Comparison of ENCODE assay signal across 8 mouse cellular contexts in genomic region chr17:45599446-45600242, GRCm38 (mm10). TPM values are rescaled to one million over a fixed set of nuclear protein-coding genes. Genes with fewer than 3 reads are reported as not detected.
DNase-seq lines count a peak whose midpoint lies in the region; ATAC-seq and TF ChIP-seq lines count a peak whose summit lies in the region.

Gene Slc29a1 (minus strand): TSS chr17:45599606.

- no peak for DNase-seq in thymus, postnatal 0 days (ENCODE audit: low spot score)
- DNase-seq in thymus, postnatal 25 days: no peak
- peak; percentile 79 for DNase-seq in embryo, embryonic 11 days
- peak; percentile 68 to 78 for DNase-seq in heart, adult 18-20 months
- DNase-seq in limb, embryonic 14.5 days (ENCODE audit: low spot score): no peak
- DNase-seq in ovary, postnatal 14 days (ENCODE audit: low spot score): no peak

- peak within 1 kb of the TSS; percentile 14; the same call in 1 of the 2 replicates for H3K9ac ChIP-seq in intestine, postnatal 0 days (ENCODE audit: low read depth, low read length)
- peak within 1 kb of the TSS; percentile 12; the same call in 1 of the 2 replicates for H3K9ac ChIP-seq in limb, embryonic 14.5 days (ENCODE audit: low read depth, low read length, severe bottlenecking)
- H3K9ac ChIP-seq in midbrain, embryonic 12.5 days (replicated peaks): peak within 1 kb of the TSS; percentile 53

- H3K27ac ChIP-seq in intestine, postnatal 0 days (ENCODE audit: low read depth, low read length): no peak within 1 kb of the TSS; the same call in 1 of the 2 replicates
- H3K27ac ChIP-seq in limb, embryonic 14.5 days (replicated peaks; ENCODE audit: low read depth, low read length): no peak within 1 kb of the TSS
- no peak within 1 kb of the TSS for H3K27ac ChIP-seq in midbrain, embryonic 12.5 days (replicated peaks)

- no peaks in the 10 kb centered on the region; the same call in 1 of the 2 replicates for H3K4me1 ChIP-seq in intestine, postnatal 0 days (replicated peaks; ENCODE audit: control insufficient read depth, insufficient read depth, low read length)
- H3K4me1 ChIP-seq in limb, embryonic 14.5 days (ENCODE audit: control insufficient read depth, insufficient read depth, low read length): peaks cover 22% of the 10 kb centered on the region
- peaks cover 47% of the 10 kb centered on the region for H3K4me1 ChIP-seq in midbrain, embryonic 12.5 days

- H3K27me3 ChIP-seq in intestine, postnatal 0 days (replicated peaks; ENCODE audit: control insufficient read depth, insufficient read depth, low read length): no peaks in the 10 kb centered on the region
- H3K27me3 ChIP-seq in limb, embryonic 14.5 days (ENCODE audit: control insufficient read depth, insufficient read depth, low read length): 0 out of 2 replicates have a peak, but pooled peaks cover 18% of the 10 kb centered on the region
- H3K27me3 ChIP-seq in midbrain, embryonic 12.5 days: peaks cover 59% of the 10 kb centered on the region

- 19% methylated on average over 32 of the region's 32 CpGs for WGBS in intestine, postnatal 0 days
- 18% methylated on average over 31 of the region's 32 CpGs for WGBS in limb, embryonic 14.5 days
- WGBS in midbrain, embryonic 12.5 days: 13% methylated on average over 32 of the region's 32 CpGs

- peak; percentile 27; the same call in 1 of the 2 replicates for TF ChIP-seq CTCF in intestine, postnatal 0 days (IDR thresholded peaks at IDR 0.05; ENCODE audit: low read depth)

- peak; percentile 52 for ATAC-seq in intestine, postnatal 0 days
- ATAC-seq in limb, embryonic 14.5 days (ENCODE audit: low FRiP score, low read depth): peak; percentile 30; the same call in 1 of the 2 replicates
- peak; percentile 38; the same call in 1 of the 2 replicates for ATAC-seq in midbrain, embryonic 12.5 days (ENCODE audit: low FRiP score, low read depth)

- no peaks in the 10 kb centered on the region for H3K36me3 ChIP-seq in intestine, postnatal 0 days (ENCODE audit: control insufficient read depth, insufficient read depth)
- H3K36me3 ChIP-seq in limb, embryonic 14.5 days (ENCODE audit: control insufficient read depth, insufficient read depth, low read length): no peaks in the 10 kb centered on the region
- no peaks in the 10 kb centered on the region for H3K36me3 ChIP-seq in midbrain, embryonic 12.5 days

- no peaks in the 10 kb centered on the region for H3K9me3 ChIP-seq in intestine, postnatal 0 days (ENCODE audit: control insufficient read depth)
- H3K9me3 ChIP-seq in limb, embryonic 14.5 days (ENCODE audit: control insufficient read depth, low read length): no peaks in the 10 kb centered on the region
- H3K9me3 ChIP-seq in midbrain, embryonic 12.5 days: no peaks in the 10 kb centered on the region

- peak within 1 kb of the TSS; percentile 69 for H3K4me2 ChIP-seq in intestine, postnatal 0 days (replicated peaks; ENCODE audit: low read depth)
- H3K4me2 ChIP-seq in limb, embryonic 14.5 days (replicated peaks; ENCODE audit: low read depth, low read length, severe bottlenecking): peak within 1 kb of the TSS; percentile 56
- H3K4me2 ChIP-seq in midbrain, embryonic 12.5 days (replicated peaks): peak within 1 kb of the TSS; percentile 64

- peak within 1 kb of the TSS; percentile 30 for H3K4me3 ChIP-seq in intestine, postnatal 0 days (ENCODE audit: low read depth, low read length)
- H3K4me3 ChIP-seq in limb, embryonic 14.5 days (replicated peaks; ENCODE audit: low read length): peak within 1 kb of the TSS; percentile 31
- H3K4me3 ChIP-seq in midbrain, embryonic 12.5 days: peak within 1 kb of the TSS; percentile 32

- no peak for TF ChIP-seq POLR2A in limb, embryonic 14.5 days (IDR thresholded peaks at IDR 0.05; ENCODE audit: borderline replicate concordance, extremely low read depth, insufficient read depth, insufficient read length)

RNA-seq across cellular contexts. Expression of gene Slc29a1, which starts in this region (rescaled TPM):
- polyA plus RNA-seq in thymus, postnatal 0 days (2015; fragmentation: Nextera tagmentation; extraction: Ambion mirVana): 243 and 252 TPM in 2 replicates
- total RNA-seq in heart, adult 18-20 months (2021): 10 to 100 TPM; 65.0 to 67.4 TPM
- 37.8 and 38.4 TPM in 2 replicates for polyA plus RNA-seq in intestine, postnatal 0 days (2015; fragmentation: Nextera tagmentation; extraction: Ambion mirVana)
- 122 and 157 TPM in 2 replicates for polyA plus RNA-seq in limb, embryonic 14.5 days (2012; rRNA removed)
- polyA plus RNA-seq in limb, embryonic 14.5 days (2014; fragmentation: Nextera tagmentation; extraction: Ambion mirVana): 94.5 and 103 TPM in 2 replicates
- 40.1 and 40.2 TPM in 2 replicates for polyA plus RNA-seq in midbrain, embryonic 12.5 days (2016; fragmentation: Nextera tagmentation; extraction: Ambion mirVana)

Comparison
In these comparisons a context has a peak if more than half of its experiments do, and no peak if none do; other contexts are left out.
1. DNase-seq: peak in embryo, embryonic 11 days (single experiment) and heart, adult 18-20 months (2 of 2); none in thymus, postnatal 0 days (single experiment), thymus, postnatal 25 days (single experiment), limb, embryonic 14.5 days (single experiment) and ovary, postnatal 14 days (single experiment).
2. Peak in every context shown above with its lines, with median percentiles within 50 percentile points of each other: ATAC-seq, H3K4me2 ChIP-seq, H3K4me3 ChIP-seq and H3K9ac ChIP-seq.